Mouse (Mus musculus): Measurements from ENCODE around the gene Carns1. TPM values are rescaled to one million over a fixed set of nuclear protein-coding genes. Genes with fewer than 3 reads are reported as not detected.

Carns1 gene
- polyA plus RNA-seq, 1 experiment = not detected

DNA sequence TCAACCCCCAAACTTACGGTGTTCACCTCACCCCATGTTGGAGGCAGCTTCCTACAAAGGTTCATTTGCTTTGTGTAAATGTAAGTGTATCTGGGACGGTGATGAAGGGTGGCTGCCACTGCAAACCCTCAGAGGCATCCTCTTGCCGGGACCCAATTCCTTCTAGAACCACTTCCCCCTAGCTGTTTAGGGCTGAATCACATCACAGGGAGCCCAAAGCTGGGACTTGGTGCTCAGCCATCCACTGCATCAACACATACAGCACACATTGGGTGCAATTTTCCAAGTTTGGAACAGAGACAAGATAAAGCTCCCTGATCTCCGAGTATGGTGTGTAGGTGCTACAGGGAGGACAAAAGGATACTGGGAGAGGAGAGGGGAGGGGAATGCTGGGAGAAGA is 29.6 kb upstream of the Carns1 start:
- no peak for TF ChIP-seq GATA1 (IDR thresholded peaks at IDR 0.05; ENCODE audit: low read length)
- TF ChIP-seq TAL1 (IDR thresholded peaks at IDR 0.05; ENCODE audit: low read length) = no peak
- H3K9me3 ChIP-seq (ENCODE audit: control insufficient read depth, low read length) = no peaks in the 10 kb centered on the region
- no peak overlapping the region for H3K4me3 ChIP-seq (replicated peaks)
- peaks cover 38% of the 10 kb centered on the region for H3K4me1 ChIP-seq (ENCODE audit: control insufficient read depth)
- peaks cover 7% of the 10 kb centered on the region for H3K36me3 ChIP-seq (ENCODE audit: control insufficient read depth)
- peaks cover 70% of the 10 kb centered on the region for H3K27me3 ChIP-seq (ENCODE audit: control insufficient read depth)

DNA sequence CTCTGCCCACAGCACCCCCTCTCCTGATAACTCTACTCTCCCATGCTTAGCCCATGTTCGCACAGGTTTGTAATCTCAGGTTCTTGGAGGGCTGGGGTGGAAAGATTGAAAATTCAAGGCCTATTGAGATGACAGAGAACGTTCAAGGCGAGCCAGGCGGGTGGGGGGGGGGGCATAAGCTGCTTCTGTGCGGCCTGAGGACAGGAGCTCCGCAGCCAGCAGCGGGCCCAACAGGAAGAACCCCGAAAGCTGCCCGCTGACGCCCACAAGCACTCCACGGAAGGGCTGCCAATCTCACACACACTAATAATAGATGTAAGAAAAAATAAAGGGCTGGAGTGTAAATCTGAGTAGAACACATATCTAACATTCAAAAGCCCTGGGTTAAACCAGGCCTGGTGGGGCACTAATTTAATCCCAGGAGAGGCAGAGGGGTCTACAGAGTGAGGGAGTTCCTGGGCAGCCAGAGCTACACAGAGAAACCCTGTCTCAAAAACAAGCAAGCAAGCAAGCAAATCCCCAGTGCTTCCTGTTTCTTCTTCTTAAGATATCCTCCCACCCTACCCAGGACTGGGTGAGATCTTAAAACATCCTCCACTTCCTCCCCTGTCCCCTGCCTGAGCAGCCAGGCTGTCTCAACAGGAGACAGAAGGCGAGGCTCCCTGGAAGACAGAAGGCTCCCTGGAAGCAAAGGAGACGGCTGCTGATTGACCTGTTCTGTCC is 28.5 kb upstream of the Carns1 start:
- Histone ChIP-seq H3K4me3 (replicated peaks) (no peak overlapping the region), H3K36me3 (ENCODE audit: control insufficient read depth) (peaks cover 18% of the 10 kb centered on the region), H3K27me3 (ENCODE audit: control insufficient read depth) (peaks cover 61% of the 10 kb centered on the region), H3K4me1 (ENCODE audit: control insufficient read depth) (peaks cover 44% of the 10 kb centered on the region), H3K9me3 (ENCODE audit: control insufficient read depth, low read length) (no peaks in the 10 kb centered on the region)
- TF ChIP-seq GATA1 (IDR thresholded peaks at IDR 0.05; ENCODE audit: low read length) (no peak), TAL1 (IDR thresholded peaks at IDR 0.05; ENCODE audit: low read length) (no peak)

DNA sequence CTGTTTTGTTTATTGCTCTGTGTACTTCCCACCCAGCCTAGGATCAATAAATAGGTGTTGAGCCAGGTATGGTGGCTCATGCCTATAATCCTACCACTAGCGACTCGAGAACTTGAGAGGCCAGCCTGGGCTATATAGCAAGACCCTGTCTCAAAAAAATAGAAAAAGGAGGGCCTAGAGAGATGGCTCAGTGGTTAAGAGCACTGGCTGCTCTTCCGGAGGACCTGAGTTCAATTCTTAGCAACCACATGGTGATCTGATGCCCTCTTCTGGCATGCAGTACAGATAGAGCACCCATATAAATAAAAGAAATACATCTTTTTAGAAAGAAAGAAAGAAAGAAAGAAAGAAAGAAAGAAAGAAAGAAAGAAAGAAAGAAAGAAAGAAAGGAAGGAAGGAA is 27.9 kb upstream of the Carns1 start:
- TF ChIP-seq TAL1 (IDR thresholded peaks at IDR 0.05; ENCODE audit: low read length) = no peak
- no peak for TF ChIP-seq GATA1 (IDR thresholded peaks at IDR 0.05; ENCODE audit: low read length)
- peaks cover 42% of the 10 kb centered on the region for H3K4me1 ChIP-seq (ENCODE audit: control insufficient read depth)
- peaks cover 25% of the 10 kb centered on the region for H3K36me3 ChIP-seq (ENCODE audit: control insufficient read depth)
- no peak overlapping the region for H3K4me3 ChIP-seq (replicated peaks)
- H3K9me3 ChIP-seq (ENCODE audit: control insufficient read depth, low read length) = no peaks in the 10 kb centered on the region
- H3K27me3 ChIP-seq (ENCODE audit: control insufficient read depth) = peaks cover 57% of the 10 kb centered on the region

DNA sequence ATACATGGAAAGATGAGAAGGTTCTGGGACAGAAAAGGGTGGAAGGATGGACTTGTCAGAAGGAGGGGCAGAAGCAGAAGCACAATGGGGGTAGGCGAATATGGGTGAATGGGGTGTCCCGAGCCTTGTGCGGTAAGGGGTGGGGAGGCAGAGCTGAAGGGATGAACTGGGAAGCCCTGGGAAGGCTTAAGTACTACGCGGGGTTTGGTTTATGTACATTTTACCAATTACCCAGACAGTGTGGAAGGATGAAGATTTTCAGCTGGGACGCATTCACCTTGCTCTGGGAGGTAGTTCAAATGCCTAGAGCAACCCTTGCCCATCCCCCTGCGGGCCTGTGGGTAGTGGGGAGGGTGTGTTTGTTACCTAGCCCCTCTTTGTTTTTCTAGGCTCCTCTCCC is 26.9 kb upstream of the Carns1 start:
- no peaks in the 10 kb centered on the region for H3K9me3 ChIP-seq (ENCODE audit: control insufficient read depth, low read length)
- TF ChIP-seq GATA1 (IDR thresholded peaks at IDR 0.05; ENCODE audit: low read length) (no peak), TAL1 (IDR thresholded peaks at IDR 0.05; ENCODE audit: low read length) (no peak)
- H3K27me3 ChIP-seq (ENCODE audit: control insufficient read depth) = peaks cover 50% of the 10 kb centered on the region
- H3K4me3 ChIP-seq (replicated peaks) = peak overlapping the region; percentile 73
- peaks cover 50% of the 10 kb centered on the region for H3K4me1 ChIP-seq (ENCODE audit: control insufficient read depth)
- peaks cover 35% of the 10 kb centered on the region for H3K36me3 ChIP-seq (ENCODE audit: control insufficient read depth)

DNA sequence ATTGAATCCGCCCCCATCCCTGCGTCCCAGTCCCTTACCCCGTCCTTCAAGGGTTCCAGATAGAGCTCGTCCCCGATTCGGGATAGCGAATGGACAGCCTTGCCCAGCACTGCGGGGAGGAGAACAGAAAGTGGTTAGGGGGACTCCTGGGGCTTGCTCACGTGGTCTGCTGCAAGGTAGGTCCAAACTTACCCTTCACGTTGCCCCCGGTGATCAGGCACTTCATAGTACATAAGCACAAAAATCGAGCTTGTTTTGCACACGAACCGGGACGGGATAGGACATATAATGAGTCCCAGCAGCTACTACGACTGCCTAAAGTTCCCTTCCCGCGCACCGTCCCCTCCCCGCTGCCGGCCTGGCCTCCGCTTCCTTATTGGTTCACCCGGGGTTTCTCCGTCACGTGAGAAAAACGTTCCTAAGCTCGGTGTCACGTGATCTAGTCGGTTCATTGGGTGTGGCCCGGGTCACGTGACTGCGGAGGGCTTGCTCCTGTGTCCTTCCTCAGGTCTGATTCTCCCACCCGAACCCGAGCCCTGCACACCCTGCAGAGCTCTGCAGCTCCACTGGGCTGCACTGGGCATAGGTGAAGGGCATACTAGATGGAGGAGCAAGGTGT is 26.1 kb upstream of the Carns1 start, which contains the start of gene Rad9a:
Gene Rad9a (minus strand): TSS at position 372 of the 619 bp plus-strand sequence.
- H3K36me3 ChIP-seq (ENCODE audit: control insufficient read depth) = peaks cover 42% of the 10 kb centered on the region
- peak within 1 kb of the TSS; percentile 73 for H3K4me3 ChIP-seq (replicated peaks)
- H3K27me3 ChIP-seq (ENCODE audit: control insufficient read depth) = peaks cover 43% of the 10 kb centered on the region
- no peaks in the 10 kb centered on the region for H3K9me3 ChIP-seq (ENCODE audit: control insufficient read depth, low read length)
- no peak for TF ChIP-seq GATA1 (IDR thresholded peaks at IDR 0.05; ENCODE audit: low read length)
- TF ChIP-seq TAL1 (IDR thresholded peaks at IDR 0.05; ENCODE audit: low read length) = no peak
- peaks cover 54% of the 10 kb centered on the region for H3K4me1 ChIP-seq (ENCODE audit: control insufficient read depth)

DNA sequence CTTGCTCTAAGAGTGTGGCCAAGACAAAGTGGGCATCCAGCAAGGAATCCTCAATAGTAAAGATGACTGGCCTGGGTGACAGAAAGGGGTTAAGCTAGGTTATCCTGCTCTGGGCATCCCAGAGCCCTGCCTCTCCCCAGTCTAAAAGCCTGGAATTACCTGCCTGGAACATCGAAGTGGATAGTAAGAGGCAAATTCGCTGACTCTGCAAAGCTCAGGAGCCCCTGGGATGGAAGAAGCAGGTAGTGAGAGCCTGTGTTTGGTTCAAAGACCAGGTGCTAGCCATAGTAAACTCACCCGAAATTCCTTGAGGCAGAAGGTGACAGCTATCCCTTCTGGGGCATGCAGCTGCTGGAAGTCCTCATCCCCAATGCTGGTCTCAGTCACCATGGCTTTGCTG is 21.9 kb upstream of the Carns1 start:
- Histone ChIP-seq H3K27me3 (ENCODE audit: control insufficient read depth) (peaks cover 3% of the 10 kb centered on the region), H3K36me3 (ENCODE audit: control insufficient read depth) (peaks cover 77% of the 10 kb centered on the region), H3K4me3 (replicated peaks) (no peak overlapping the region), H3K4me1 (ENCODE audit: control insufficient read depth) (peaks cover 74% of the 10 kb centered on the region), H3K9me3 (ENCODE audit: control insufficient read depth, low read length) (no peaks in the 10 kb centered on the region)
- TF ChIP-seq TAL1 (IDR thresholded peaks at IDR 0.05; ENCODE audit: low read length) = no peak
- TF ChIP-seq GATA1 (IDR thresholded peaks at IDR 0.05; ENCODE audit: low read length) = no peak

DNA sequence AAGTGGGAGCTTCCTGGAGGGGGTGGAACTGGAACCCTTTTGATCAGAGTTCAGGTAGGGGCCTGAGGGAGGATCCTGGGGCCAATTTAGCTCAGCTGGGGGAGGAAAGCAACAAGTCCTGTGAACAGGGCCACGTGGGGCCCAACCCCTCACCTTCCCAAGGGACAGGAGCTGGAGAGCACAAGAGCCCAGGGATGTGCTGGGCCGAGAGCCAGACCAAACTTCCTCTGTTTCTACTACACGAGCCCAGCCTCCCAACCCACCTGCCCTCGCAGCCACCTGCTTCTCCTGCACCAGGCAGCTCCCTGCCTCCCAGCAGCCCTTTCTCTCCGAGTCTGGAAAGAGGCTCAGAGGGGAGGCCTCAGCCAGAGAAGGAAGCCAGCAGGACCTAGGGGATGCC is 21.3 kb upstream of the Carns1 start:
- TF ChIP-seq GATA1 (IDR thresholded peaks at IDR 0.05; ENCODE audit: low read length) (no peak), TAL1 (IDR thresholded peaks at IDR 0.05; ENCODE audit: low read length) (no peak)
- Histone ChIP-seq H3K27me3 (ENCODE audit: control insufficient read depth) (no peaks in the 10 kb centered on the region), H3K36me3 (ENCODE audit: control insufficient read depth) (peaks cover 77% of the 10 kb centered on the region), H3K4me1 (ENCODE audit: control insufficient read depth) (peaks cover 70% of the 10 kb centered on the region), H3K4me3 (replicated peaks) (no peak overlapping the region), H3K9me3 (ENCODE audit: control insufficient read depth, low read length) (no peaks in the 10 kb centered on the region)

DNA sequence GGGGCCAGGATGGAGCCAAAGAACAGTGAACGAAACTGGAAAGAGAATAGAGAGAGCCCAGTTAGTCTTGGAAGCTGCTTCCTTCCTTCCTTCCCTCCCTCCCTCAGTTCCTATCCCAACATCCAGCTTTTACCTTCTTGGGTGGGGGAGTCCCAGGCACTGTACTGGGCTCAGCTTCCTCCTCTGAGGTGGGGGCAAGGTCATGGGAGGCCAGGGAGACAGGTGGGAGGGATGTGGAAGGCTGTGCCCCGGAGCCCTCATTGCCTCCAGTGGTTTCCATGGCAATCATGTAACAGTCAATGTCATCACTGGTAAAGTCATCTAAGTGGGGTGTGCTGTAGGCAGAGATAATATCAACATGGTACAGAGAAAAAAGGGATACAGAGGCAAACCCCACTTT is 20.8 kb upstream of the Carns1 start:
- H3K9me3 ChIP-seq (ENCODE audit: control insufficient read depth, low read length) = no peaks in the 10 kb centered on the region
- no peak for TF ChIP-seq GATA1 (IDR thresholded peaks at IDR 0.05; ENCODE audit: low read length)
- no peak for TF ChIP-seq TAL1 (IDR thresholded peaks at IDR 0.05; ENCODE audit: low read length)
- no peak overlapping the region for H3K4me3 ChIP-seq (replicated peaks)
- H3K27me3 ChIP-seq (ENCODE audit: control insufficient read depth) = no peaks in the 10 kb centered on the region
- H3K4me1 ChIP-seq (ENCODE audit: control insufficient read depth) = peaks cover 70% of the 10 kb centered on the region
- peaks cover 77% of the 10 kb centered on the region for H3K36me3 ChIP-seq (ENCODE audit: control insufficient read depth)

DNA sequence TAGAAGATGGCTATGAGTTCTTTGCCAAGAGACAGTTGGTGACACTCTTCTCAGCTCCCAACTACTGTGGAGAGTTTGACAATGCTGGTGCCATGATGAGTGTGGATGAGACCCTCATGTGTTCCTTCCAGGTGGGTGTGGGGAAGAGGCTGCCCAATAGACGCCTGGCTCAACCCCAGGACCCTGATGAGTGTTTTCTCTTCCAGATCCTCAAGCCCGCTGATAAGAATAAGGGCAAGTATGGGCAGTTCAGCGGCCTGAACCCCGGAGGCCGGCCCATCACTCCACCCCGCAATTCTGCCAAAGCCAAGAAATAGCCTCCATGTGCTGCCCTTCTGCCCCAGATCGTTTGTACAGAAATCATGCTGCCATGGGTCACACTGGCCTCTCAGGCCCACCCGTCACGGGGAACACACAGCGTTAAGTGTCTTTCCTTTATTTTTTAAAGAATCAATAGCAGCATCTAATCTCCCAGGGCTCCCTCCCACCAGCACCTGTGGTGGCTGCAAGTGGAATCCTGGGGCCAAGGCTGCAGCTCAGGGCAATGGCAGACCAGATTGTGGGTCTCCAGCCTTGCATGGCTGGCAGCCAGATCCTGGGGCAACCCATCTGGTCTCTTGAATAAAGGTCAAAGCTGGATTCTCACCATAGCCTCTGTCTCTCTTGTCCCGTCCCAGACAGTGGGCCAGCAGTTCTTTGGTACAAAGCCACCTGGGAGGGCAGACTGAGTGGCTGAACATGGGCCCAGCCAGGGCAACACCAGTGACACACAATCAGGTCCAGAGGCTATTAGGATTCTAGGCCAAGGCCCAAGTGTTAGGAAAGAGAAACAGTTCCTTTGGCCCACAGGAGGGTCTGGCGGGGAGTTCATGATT is 19.7 kb upstream of the Carns1 start:
- Histone ChIP-seq H3K27me3 (ENCODE audit: control insufficient read depth) (no peaks in the 10 kb centered on the region), H3K9me3 (ENCODE audit: control insufficient read depth, low read length) (no peaks in the 10 kb centered on the region), H3K4me1 (ENCODE audit: control insufficient read depth) (peaks cover 67% of the 10 kb centered on the region), H3K4me3 (replicated peaks) (no peak overlapping the region), H3K36me3 (ENCODE audit: control insufficient read depth) (peaks cover 71% of the 10 kb centered on the region)
- no peak for TF ChIP-seq GATA1 (IDR thresholded peaks at IDR 0.05; ENCODE audit: low read length)
- no peak for TF ChIP-seq TAL1 (IDR thresholded peaks at IDR 0.05; ENCODE audit: low read length)

Data from erythroblast, embryonic 14.5 days (primary cell).